Mouse (Mus musculus): ENCODE measurements around the gene Wars. TPM values are rescaled to one million over a fixed set of nuclear protein-coding genes. Genes with fewer than 3 reads are reported as not detected.

Gene Wars
- polyA plus RNA-seq, 1 experiment from 2014 or later: 105 TPM

- no peak overlapping the region for H3K27ac ChIP-seq (replicated peaks)
- peaks cover 58% of the 10 kb centered on the region for H3K36me3 ChIP-seq
- no peak overlapping the region for H3K4me3 ChIP-seq
- no peak overlapping the region for H3K4me2 ChIP-seq
- H3K9ac ChIP-seq: no peak overlapping the region
- no peaks in the 10 kb centered on the region for H3K9me3 ChIP-seq
- ATAC-seq (ENCODE audit: low FRiP score, low read depth): no peak
- H3K4me1 ChIP-seq (replicated peaks): no peaks in the 10 kb centered on the region
- no peaks in the 10 kb centered on the region for H3K27me3 ChIP-seq
- WGBS: 96% methylated on average over 5 of the region's 5 CpGs
Measured at GRCm38 (mm10) chr12:108880606-108881005, 13.4 kb downstream of the Wars start.

DNA sequence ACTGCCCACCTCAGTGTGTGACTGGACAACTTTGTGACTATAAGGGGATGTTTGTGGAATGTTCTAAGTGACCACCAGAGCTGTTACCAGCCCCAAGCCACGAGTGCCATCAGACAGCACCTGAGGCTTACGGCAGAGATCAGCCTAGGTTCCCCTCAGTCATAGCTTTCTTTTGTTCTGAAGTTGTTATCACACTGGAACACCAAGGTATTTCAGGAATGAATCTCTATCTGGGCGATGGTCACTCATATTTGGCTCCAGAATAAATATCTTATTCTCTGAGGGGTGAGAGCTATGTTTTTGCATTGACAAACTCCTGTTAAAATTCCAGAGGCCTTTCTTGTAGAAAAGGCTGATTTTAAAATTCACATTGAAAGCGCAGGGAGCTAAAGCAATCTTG lies 14.8 kb downstream of the Wars start:
- H3K27ac ChIP-seq (replicated peaks): no peak overlapping the region
- H3K9me3 ChIP-seq: no peaks in the 10 kb centered on the region
- no peaks in the 10 kb centered on the region for H3K27me3 ChIP-seq
- H3K36me3 ChIP-seq: peaks cover 59% of the 10 kb centered on the region
- no peak for ATAC-seq (ENCODE audit: low FRiP score, low read depth)
- no peak overlapping the region for H3K4me3 ChIP-seq
- H3K9ac ChIP-seq: no peak overlapping the region
- WGBS: 93% methylated on average over 4 of the region's 4 CpGs
- H3K4me2 ChIP-seq: no peak overlapping the region
- no peaks in the 10 kb centered on the region for H3K4me1 ChIP-seq (replicated peaks)

GRCm38 (mm10) chr12:108873122-108873521 lies 20.9 kb downstream of the Wars start:
- no peak overlapping the region for H3K4me3 ChIP-seq
- no peak overlapping the region for H3K4me2 ChIP-seq
- H3K9me3 ChIP-seq: no peaks in the 10 kb centered on the region
- 83% methylated on average over 5 of the region's 5 CpGs for WGBS
- peaks cover 63% of the 10 kb centered on the region for H3K36me3 ChIP-seq
- no peaks in the 10 kb centered on the region for H3K4me1 ChIP-seq (replicated peaks)
- H3K9ac ChIP-seq: no peak overlapping the region
- H3K27me3 ChIP-seq: no peaks in the 10 kb centered on the region
- no peak overlapping the region for H3K27ac ChIP-seq (replicated peaks)
- no peak for ATAC-seq (ENCODE audit: low FRiP score, low read depth)

DNA sequence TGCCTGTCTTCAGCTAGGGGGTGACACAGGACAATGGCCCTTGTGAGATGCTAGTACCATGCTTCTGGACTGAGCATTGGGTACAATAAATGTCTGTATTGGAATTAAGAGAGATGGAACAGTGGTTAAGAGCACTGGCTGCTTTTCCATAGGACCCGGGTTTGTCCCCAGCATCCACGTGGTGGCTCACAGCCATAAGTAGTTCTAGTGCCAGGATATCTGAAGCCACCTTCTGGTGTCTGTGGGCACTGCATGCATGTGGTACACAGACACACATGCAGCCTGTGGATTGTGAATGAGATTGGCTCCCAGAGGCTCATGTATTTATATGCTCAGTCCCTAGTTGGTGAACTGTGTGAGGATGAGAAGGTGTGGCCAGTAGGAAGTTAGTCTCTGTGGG lies 24.4 kb downstream of the Wars start:
- Histone ChIP-seq H3K27me3 (no peaks in the 10 kb centered on the region), H3K4me2 (no peak overlapping the region), H3K4me3 (no peak overlapping the region), H3K9ac (no peak overlapping the region), H3K9me3 (no peaks in the 10 kb centered on the region), H3K27ac (replicated peaks) (no peak overlapping the region), H3K36me3 (peaks cover 84% of the 10 kb centered on the region), H3K4me1 (replicated peaks) (no peaks in the 10 kb centered on the region)
- ATAC-seq (ENCODE audit: low FRiP score, low read depth): no peak
- WGBS: 77% methylated on average over 2 of the region's 2 CpGs

DNA sequence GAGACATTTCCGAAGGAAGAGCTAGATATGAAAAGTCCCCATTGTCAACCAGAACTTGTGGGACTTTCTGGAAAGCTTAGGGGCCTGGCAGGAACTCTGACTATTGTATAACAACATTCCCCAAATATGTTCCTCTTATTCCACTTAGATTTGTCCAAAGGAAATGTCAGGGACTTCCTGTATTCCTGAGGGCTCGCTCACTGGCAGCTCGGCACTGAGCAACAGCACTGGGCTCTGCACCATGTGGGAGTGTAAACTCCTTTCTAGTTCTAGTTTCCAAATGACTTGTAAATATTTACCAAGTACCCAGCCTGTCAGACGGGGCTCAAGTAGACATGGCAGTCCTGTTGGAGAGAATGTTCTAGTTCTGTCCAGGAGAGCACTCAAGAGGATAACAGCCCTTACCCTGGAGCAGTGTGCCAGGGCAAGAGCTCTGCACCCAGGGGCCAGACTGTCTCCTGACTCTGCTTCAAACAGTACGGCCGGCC lies 28.9 kb downstream of the Wars start:
- no peaks in the 10 kb centered on the region for H3K27me3 ChIP-seq
- H3K4me2 ChIP-seq: no peak overlapping the region
- ATAC-seq (ENCODE audit: low FRiP score, low read depth): no peak
- WGBS: 92% methylated on average over 6 of the region's 6 CpGs
- no peak overlapping the region for H3K9ac ChIP-seq
- H3K36me3 ChIP-seq: peaks cover 77% of the 10 kb centered on the region
- H3K4me3 ChIP-seq: no peak overlapping the region
- no peaks in the 10 kb centered on the region for H3K4me1 ChIP-seq (replicated peaks)
- H3K27ac ChIP-seq (replicated peaks): no peak overlapping the region
- H3K9me3 ChIP-seq: no peaks in the 10 kb centered on the region

DNA sequence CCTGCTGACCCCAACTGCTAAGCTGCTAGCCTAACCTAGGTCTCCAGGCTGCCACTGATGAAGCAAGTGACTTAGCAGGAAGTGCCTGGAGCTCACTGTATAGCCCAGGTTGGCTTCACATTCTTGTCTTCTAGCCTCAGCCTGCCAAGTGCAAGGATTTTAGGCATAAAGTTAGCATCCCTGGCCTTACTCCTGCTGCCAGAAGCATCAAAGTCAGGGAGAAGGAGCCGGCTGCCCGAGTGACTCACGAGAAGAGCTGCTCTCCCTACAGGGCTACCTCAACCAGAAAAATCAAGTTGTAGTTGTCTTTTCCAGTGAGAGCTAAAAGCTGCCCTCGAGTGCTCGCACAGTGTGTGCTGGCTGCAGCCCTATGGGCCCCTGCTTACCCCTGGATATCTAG lies 35.5 kb downstream of the Wars start:
- no peak overlapping the region for H3K4me2 ChIP-seq
- no peak for ATAC-seq (ENCODE audit: low FRiP score, low read depth)
- no peaks in the 10 kb centered on the region for H3K4me1 ChIP-seq (replicated peaks)
- no peak overlapping the region for H3K27ac ChIP-seq (replicated peaks)
- H3K4me3 ChIP-seq: no peak overlapping the region
- no peaks in the 10 kb centered on the region for H3K27me3 ChIP-seq
- 91% methylated on average over 5 of the region's 5 CpGs for WGBS
- peaks cover 21% of the 10 kb centered on the region for H3K36me3 ChIP-seq
- no peak overlapping the region for H3K9ac ChIP-seq
- no peaks in the 10 kb centered on the region for H3K9me3 ChIP-seq

DNA sequence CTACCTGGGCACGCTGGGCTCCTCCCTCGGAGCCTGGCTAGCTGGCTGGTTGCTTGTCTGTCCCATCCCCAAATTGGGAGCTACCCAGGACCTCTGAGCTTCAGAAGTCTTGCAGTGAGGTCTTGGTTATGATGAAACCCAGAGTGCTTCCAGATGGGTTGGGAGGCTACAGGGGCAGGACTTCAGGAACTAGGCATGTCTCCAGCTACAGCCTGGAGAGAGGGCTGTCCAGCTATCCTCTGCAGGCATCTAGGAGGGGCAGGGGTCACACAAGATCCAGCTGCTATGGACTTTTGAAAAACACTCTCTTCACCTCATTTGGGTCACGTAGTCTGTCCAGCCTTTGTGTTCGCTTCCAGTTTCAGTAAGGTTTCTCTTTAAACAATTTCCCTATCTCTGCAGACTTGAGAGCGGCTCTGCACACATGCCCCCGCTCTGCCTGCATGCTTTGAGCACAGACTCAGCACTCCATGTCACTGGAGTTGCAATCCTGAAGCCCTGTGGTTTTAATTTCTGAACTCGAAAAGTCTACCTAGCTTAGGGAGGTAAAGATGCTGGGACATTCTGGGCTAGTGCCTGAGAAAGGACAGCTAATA lies 36.3 kb downstream of the Wars start:
- Histone ChIP-seq H3K9me3 (no peaks in the 10 kb centered on the region), H3K27me3 (no peaks in the 10 kb centered on the region), H3K4me1 (replicated peaks) (no peaks in the 10 kb centered on the region), H3K4me3 (no peak overlapping the region), H3K9ac (no peak overlapping the region), H3K27ac (replicated peaks) (no peak overlapping the region), H3K4me2 (no peak overlapping the region), H3K36me3 (peaks cover 16% of the 10 kb centered on the region)
- WGBS: 84% methylated on average over 7 of the region's 7 CpGs
- no peak for ATAC-seq (ENCODE audit: low FRiP score, low read depth)

DNA sequence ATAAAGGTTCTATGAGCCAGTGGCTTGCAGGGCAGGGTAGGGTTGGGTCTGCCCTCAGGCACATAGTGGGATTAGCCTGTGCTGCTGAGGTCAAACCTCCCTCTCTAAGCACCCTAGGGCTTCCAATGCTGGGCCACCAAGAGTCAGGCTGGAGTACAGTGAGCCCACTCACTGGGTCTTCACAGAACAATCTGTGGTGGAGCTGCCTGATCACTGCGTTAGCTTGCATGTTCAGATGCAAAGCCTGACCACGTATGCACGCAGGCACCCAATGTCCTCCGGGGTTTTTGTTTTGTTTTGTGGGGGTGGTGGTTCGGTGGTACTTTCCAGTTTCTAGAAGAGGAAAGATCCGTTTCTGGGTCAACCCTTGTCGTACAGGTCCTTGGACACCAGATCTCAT lies 36.9 kb downstream of the Wars start:
- Histone ChIP-seq H3K4me3 (no peak overlapping the region), H3K27me3 (no peaks in the 10 kb centered on the region), H3K4me1 (replicated peaks) (no peaks in the 10 kb centered on the region), H3K27ac (replicated peaks) (no peak overlapping the region), H3K9me3 (no peaks in the 10 kb centered on the region), H3K4me2 (no peak overlapping the region), H3K9ac (no peak overlapping the region), H3K36me3 (peaks cover 11% of the 10 kb centered on the region)
- 90% methylated on average over 7 of the region's 7 CpGs for WGBS
- ATAC-seq (ENCODE audit: low FRiP score, low read depth): no peak

DNA sequence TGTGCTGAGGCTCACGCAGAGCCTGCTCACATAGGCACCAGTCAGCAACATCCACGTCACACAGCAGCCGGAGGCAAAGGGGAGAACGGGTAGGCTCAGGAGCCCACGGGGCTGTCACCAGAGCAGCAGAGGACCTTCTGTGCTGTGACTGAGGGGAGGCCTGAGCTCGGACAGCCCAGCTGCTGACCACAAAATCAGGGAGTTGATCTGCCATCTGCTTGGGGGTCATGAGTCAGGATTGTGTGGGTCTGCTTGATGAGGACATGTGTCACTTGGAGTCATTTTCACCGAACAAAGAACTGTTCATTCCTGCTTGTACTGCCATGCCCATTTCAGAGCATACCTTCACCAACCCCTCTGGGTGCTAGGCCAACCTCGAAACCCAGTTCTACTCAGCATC lies 37.8 kb downstream of the Wars start:
- Histone ChIP-seq H3K4me1 (replicated peaks) (no peaks in the 10 kb centered on the region), H3K27me3 (no peaks in the 10 kb centered on the region), H3K27ac (replicated peaks) (no peak overlapping the region), H3K9ac (no peak overlapping the region), H3K9me3 (no peaks in the 10 kb centered on the region), H3K4me3 (no peak overlapping the region), H3K4me2 (no peak overlapping the region), H3K36me3 (peaks cover 5% of the 10 kb centered on the region; the same call in 1 of the 2 replicates)
- no peak for ATAC-seq (ENCODE audit: low FRiP score, low read depth)
- whole genome bisulfite sequencing: 78% methylated on average over 8 of the region's 8 CpGs

- no peak overlapping the region for H3K4me3 ChIP-seq
- no peak overlapping the region for H3K9ac ChIP-seq
- peaks cover 8% of the 10 kb centered on the region for H3K4me1 ChIP-seq (replicated peaks)
- no peak for ATAC-seq (ENCODE audit: low FRiP score, low read depth)
- no peak overlapping the region for H3K4me2 ChIP-seq
- peaks cover 4% of the 10 kb centered on the region; the same call in 1 of the 2 replicates for H3K36me3 ChIP-seq
- H3K27me3 ChIP-seq: no peaks in the 10 kb centered on the region
- H3K9me3 ChIP-seq: no peaks in the 10 kb centered on the region
- 93% methylated on average over 10 of the region's 10 CpGs for whole genome bisulfite sequencing
- no peak overlapping the region for H3K27ac ChIP-seq (replicated peaks)
Measured at GRCm38 (mm10) chr12:108855081-108855480, 38.9 kb downstream of the Wars start.

DNA sequence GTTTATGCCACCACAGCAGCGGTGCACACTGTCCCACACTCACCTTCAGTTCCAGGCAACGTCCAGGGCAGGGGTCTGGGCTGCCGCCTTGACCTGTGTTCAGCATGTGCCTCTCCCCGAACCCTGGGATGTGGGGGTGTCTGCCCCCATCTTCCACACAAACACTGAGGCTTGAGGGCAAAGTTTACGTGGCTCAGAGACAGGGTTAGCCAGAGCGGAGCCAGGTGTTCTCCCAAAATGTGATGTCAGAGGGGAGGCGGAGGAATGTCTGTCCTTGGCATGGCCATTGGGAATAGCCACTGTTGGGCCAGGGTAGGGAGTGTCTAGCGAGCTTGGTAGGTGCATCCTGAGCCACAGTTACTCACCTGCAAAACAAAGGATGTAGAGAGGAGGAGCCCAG lies 41.2 kb downstream of the Wars start:
- no peaks in the 10 kb centered on the region for H3K36me3 ChIP-seq
- no peak overlapping the region for H3K4me3 ChIP-seq
- H3K27ac ChIP-seq (replicated peaks): no peak overlapping the region
- peaks cover 9% of the 10 kb centered on the region for H3K4me1 ChIP-seq (replicated peaks)
- H3K27me3 ChIP-seq: no peaks in the 10 kb centered on the region
- 93% methylated on average over 8 of the region's 8 CpGs for WGBS
- no peak for ATAC-seq (ENCODE audit: low FRiP score, low read depth)
- no peaks in the 10 kb centered on the region for H3K9me3 ChIP-seq
- no peak overlapping the region for H3K9ac ChIP-seq
- H3K4me2 ChIP-seq: no peak overlapping the region

- WGBS: 84% methylated on average over 8 of the region's 8 CpGs
- H3K9ac ChIP-seq: no peak overlapping the region
- no peak for ATAC-seq (ENCODE audit: low FRiP score, low read depth)
- no peaks in the 10 kb centered on the region for H3K9me3 ChIP-seq
- H3K4me1 ChIP-seq (replicated peaks): peaks cover 9% of the 10 kb centered on the region
- H3K4me2 ChIP-seq: no peak overlapping the region
- no peak overlapping the region for H3K4me3 ChIP-seq
- no peaks in the 10 kb centered on the region for H3K27me3 ChIP-seq
- no peaks in the 10 kb centered on the region for H3K36me3 ChIP-seq
- H3K27ac ChIP-seq (replicated peaks): no peak overlapping the region
Measured at GRCm38 (mm10) chr12:108850886-108851285, 43.1 kb downstream of the Wars start.

- 58% methylated on average over 8 of the region's 8 CpGs for WGBS
- Histone ChIP-seq H3K27me3 (no peaks in the 10 kb centered on the region), H3K9me3 (no peaks in the 10 kb centered on the region), H3K9ac (no peak overlapping the region), H3K4me3 (no peak overlapping the region), H3K27ac (replicated peaks) (no peak overlapping the region), H3K4me2 (no peak overlapping the region), H3K4me1 (replicated peaks) (peaks cover 9% of the 10 kb centered on the region), H3K36me3 (no peaks in the 10 kb centered on the region)
- no peak for ATAC-seq (ENCODE audit: low FRiP score, low read depth)
Measured at GRCm38 (mm10) chr12:108850129-108850528, 43.8 kb downstream of the Wars start.
